Mouse (Mus musculus): ENCODE data around the gene Ldlrad3. TPM values are rescaled to one million over a fixed set of nuclear protein-coding genes. Genes with fewer than 3 reads are reported as not detected.

Ldlrad3 gene
- polyA plus RNA-seq, 1 experiment: 18.5 TPM

- H3K36me3 ChIP-seq (ENCODE audit: control insufficient read depth, insufficient read depth, low read length): no peaks in the 10 kb centered on the region
- WGBS: 54% methylated on average over 10 of the region's 10 CpGs
- TF ChIP-seq POLR2A (IDR thresholded peaks at IDR 0.05; ENCODE audit: low read depth, low read length) (no peak), CTCF (conservative IDR thresholded peaks at IDR 0.05; ENCODE audit: insufficient read depth, insufficient read length, low read depth, low read length) (no peak)
- DNase-seq: peak; percentile 68
- H3K4me1 ChIP-seq (ENCODE audit: control insufficient read depth, insufficient read depth, low read length): no peaks in the 10 kb centered on the region
- no peak overlapping the region for H3K4me3 ChIP-seq (ENCODE audit: insufficient read depth, low read depth, low read length)
- no peak overlapping the region for H3K27ac ChIP-seq (ENCODE audit: insufficient read depth, low read depth, low read length)
- no peaks in the 10 kb centered on the region for H3K27me3 ChIP-seq (replicated peaks; ENCODE audit: control insufficient read depth, insufficient read depth, low read length)
Measured at GRCm38 (mm10) chr2:102038229-102038894, 147.8 kb downstream of the Ldlrad3 start.

- H3K27ac ChIP-seq (ENCODE audit: insufficient read depth, low read depth, low read length): no peak overlapping the region
- no peaks in the 10 kb centered on the region for H3K4me1 ChIP-seq (ENCODE audit: control insufficient read depth, insufficient read depth, low read length)
- 47% methylated on average over 18 of the region's 18 CpGs for WGBS
- H3K4me3 ChIP-seq (ENCODE audit: insufficient read depth, low read depth, low read length): no peak overlapping the region
- no peaks in the 10 kb centered on the region for H3K36me3 ChIP-seq (ENCODE audit: control insufficient read depth, insufficient read depth, low read length)
- TF ChIP-seq CTCF (conservative IDR thresholded peaks at IDR 0.05; ENCODE audit: insufficient read depth, insufficient read length, low read depth, low read length): no peak
- no peak for TF ChIP-seq POLR2A (IDR thresholded peaks at IDR 0.05; ENCODE audit: low read depth, low read length)
- H3K27me3 ChIP-seq (replicated peaks; ENCODE audit: control insufficient read depth, insufficient read depth, low read length): no peaks in the 10 kb centered on the region
- DNase-seq: peak; percentile 33
Measured at GRCm38 (mm10) chr2:102036665-102037511, 149.3 kb downstream of the Ldlrad3 start.

GRCm38 (mm10) chr2:102034513-102034879, 151.7 kb downstream of the Ldlrad3 start:
- H3K4me3 ChIP-seq (ENCODE audit: insufficient read depth, low read depth, low read length): no peak overlapping the region
- H3K4me1 ChIP-seq (ENCODE audit: control insufficient read depth, insufficient read depth, low read length): no peaks in the 10 kb centered on the region

GRCm38 (mm10) chr2:102033818-102034512, 152.2 kb downstream of the Ldlrad3 start:
- Histone ChIP-seq H3K36me3 (ENCODE audit: control insufficient read depth, insufficient read depth, low read length) (no peaks in the 10 kb centered on the region), H3K4me3 (ENCODE audit: insufficient read depth, low read depth, low read length) (no peak overlapping the region), H3K27me3 (replicated peaks; ENCODE audit: control insufficient read depth, insufficient read depth, low read length) (no peaks in the 10 kb centered on the region), H3K4me1 (ENCODE audit: control insufficient read depth, insufficient read depth, low read length) (no peaks in the 10 kb centered on the region), H3K27ac (ENCODE audit: insufficient read depth, low read depth, low read length) (no peak overlapping the region)
- DNase-seq: no peak
- WGBS: 67% methylated on average over 9 of the region's 9 CpGs
- TF ChIP-seq CTCF (conservative IDR thresholded peaks at IDR 0.05; ENCODE audit: insufficient read depth, insufficient read length, low read depth, low read length) (no peak), POLR2A (IDR thresholded peaks at IDR 0.05; ENCODE audit: low read depth, low read length) (no peak)

More at GRCm38 (mm10) chr2:102034513-102034879, 151.7 kb downstream of the Ldlrad3 start:
- TF ChIP-seq POLR2A (IDR thresholded peaks at IDR 0.05; ENCODE audit: low read depth, low read length): no peak
- TF ChIP-seq CTCF (conservative IDR thresholded peaks at IDR 0.05; ENCODE audit: insufficient read depth, insufficient read length, low read depth, low read length): no peak
- Histone ChIP-seq H3K27ac (ENCODE audit: insufficient read depth, low read depth, low read length) (no peak overlapping the region), H3K27me3 (replicated peaks; ENCODE audit: control insufficient read depth, insufficient read depth, low read length) (no peaks in the 10 kb centered on the region), H3K36me3 (ENCODE audit: control insufficient read depth, insufficient read depth, low read length) (no peaks in the 10 kb centered on the region)
- no peak for DNase-seq
- 76% methylated on average over 11 of the region's 11 CpGs for WGBS

- TF ChIP-seq CTCF (conservative IDR thresholded peaks at IDR 0.05; ENCODE audit: insufficient read depth, insufficient read length, low read depth, low read length) (no peak), POLR2A (IDR thresholded peaks at IDR 0.05; ENCODE audit: low read depth, low read length) (no peak)
- no peaks in the 10 kb centered on the region for H3K36me3 ChIP-seq (ENCODE audit: control insufficient read depth, insufficient read depth, low read length)
- H3K27ac ChIP-seq (ENCODE audit: insufficient read depth, low read depth, low read length): no peak overlapping the region
- H3K4me1 ChIP-seq (ENCODE audit: control insufficient read depth, insufficient read depth, low read length): no peaks in the 10 kb centered on the region
- no peak for DNase-seq
- H3K27me3 ChIP-seq (replicated peaks; ENCODE audit: control insufficient read depth, insufficient read depth, low read length): no peaks in the 10 kb centered on the region
- 88% methylated on average over 9 of the region's 9 CpGs for WGBS
- no peak overlapping the region for H3K4me3 ChIP-seq (ENCODE audit: insufficient read depth, low read depth, low read length)
Measured at GRCm38 (mm10) chr2:102032713-102033343, 153.4 kb downstream of the Ldlrad3 start.

GRCm38 (mm10) chr2:102030652-102031051, 155.5 kb downstream of the Ldlrad3 start:
- WGBS: 19% methylated on average over 5 of the region's 5 CpGs
- Histone ChIP-seq H3K4me3 (ENCODE audit: insufficient read depth, low read depth, low read length) (no peak overlapping the region), H3K36me3 (ENCODE audit: control insufficient read depth, insufficient read depth, low read length) (no peaks in the 10 kb centered on the region), H3K4me1 (ENCODE audit: control insufficient read depth, insufficient read depth, low read length) (no peaks in the 10 kb centered on the region), H3K27me3 (replicated peaks; ENCODE audit: control insufficient read depth, insufficient read depth, low read length) (no peaks in the 10 kb centered on the region), H3K27ac (ENCODE audit: insufficient read depth, low read depth, low read length) (no peak overlapping the region)
- DNase-seq: peak; percentile 62
- no peak for TF ChIP-seq POLR2A (IDR thresholded peaks at IDR 0.05; ENCODE audit: low read depth, low read length)
- TF ChIP-seq CTCF (conservative IDR thresholded peaks at IDR 0.05; ENCODE audit: insufficient read depth, insufficient read length, low read depth, low read length): peak; percentile 83

Data from kidney, adult 2 months (tissue).